15 mouse cellular contexts compared by ENCODE assay signal in the genomic region with DNA sequence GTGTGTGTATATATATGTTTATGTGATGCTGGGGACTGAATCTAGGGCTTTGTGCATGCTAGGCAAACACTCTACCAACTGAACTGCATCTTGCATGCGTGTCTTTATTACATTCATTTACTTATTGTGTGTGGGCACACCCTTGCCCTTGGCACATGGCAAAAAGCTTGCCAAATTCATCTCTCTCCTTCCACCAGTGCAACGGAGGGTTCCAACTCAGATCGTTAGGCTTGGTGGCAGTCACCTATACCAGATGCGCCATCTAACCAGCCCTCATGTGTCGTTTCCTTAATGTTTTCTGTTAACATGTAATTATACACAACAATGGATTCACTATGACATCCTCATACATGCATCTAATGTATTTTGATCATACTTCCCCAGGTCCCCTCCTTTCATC. TPM values are rescaled to one million over a fixed set of nuclear protein-coding genes. Genes with fewer than 3 reads are reported as not detected.
"Had no signal": no experiment of that assay in that cellular context is flagged by ENCODE, and none has a peak within 500 bp of the region (broad histone marks: within the 10 kb centered on the region; RNA-seq: fewer than 3 reads in every experiment).

No protein-coding gene starts in this region.

- H3K36me3 ChIP-seq: limb, embryonic 12.5 days; liver, embryonic 13.5 days; lung, embryonic 15.5 days; midbrain, embryonic 13.5 days; stomach, embryonic 15.5 days had no signal

- H3K4me3 ChIP-seq: limb, embryonic 12.5 days; liver, embryonic 13.5 days; lung, embryonic 15.5 days; megakaryocyte, embryonic 14.5 days; midbrain, embryonic 13.5 days; stomach, embryonic 15.5 days had no signal

- H3K27ac ChIP-seq: limb, embryonic 12.5 days; liver, embryonic 13.5 days; lung, embryonic 15.5 days; macrophage; midbrain, embryonic 13.5 days; stomach, embryonic 15.5 days had no signal

- DNase-seq: liver; liver, embryonic 13.5 days; liver, postnatal 0 days; lung, postnatal 14 days; right cerebral cortex, postnatal 14 days; thymus, postnatal 4 days had no signal

- H3K9ac ChIP-seq: limb, embryonic 12.5 days; liver, embryonic 13.5 days; liver, postnatal 0 days; lung, embryonic 15.5 days; midbrain, embryonic 13.5 days; stomach, embryonic 15.5 days had no signal

- H3K9me3 ChIP-seq: limb, embryonic 12.5 days; liver, embryonic 13.5 days; lung, embryonic 15.5 days; megakaryocyte, embryonic 14.5 days; midbrain, embryonic 13.5 days; stomach, embryonic 15.5 days had no signal

- ATAC-seq: liver, postnatal 0 days; midbrain, embryonic 13.5 days had no signal

- H3K4me2 ChIP-seq: limb, embryonic 12.5 days; liver, embryonic 13.5 days; lung, embryonic 15.5 days; midbrain, embryonic 13.5 days; stomach, embryonic 15.5 days had no signal

RNA-seq across cellular contexts. Expression of a gene that starts 19.3 kb away (rescaled TPM):
- polyA plus RNA-seq: liver, embryonic 13.5 days; liver, postnatal 0 days; macrophage; neural tube, embryonic 14.5 days had no signal

RNA-seq across cellular contexts. Expression of a gene that starts 24.8 kb away (rescaled TPM):
- polyA plus RNA-seq: macrophage had no signal

RNA-seq across cellular contexts. Expression of a gene that starts 31.0 kb away (rescaled TPM):
- total RNA-seq: midbrain, postnatal 0 days had no signal
- polyA plus RNA-seq: liver, embryonic 13.5 days; liver, postnatal 0 days; spleen, adult 2 months had no signal
